Mouse (Mus musculus) thymus, adult 2 months (tissue): ENCODE results near the gene Gm10447.

Experiments
- CTCF ChIP-seq: fragments of 200-500 bp; IDR thresholded peaks from 2 replicates; pipeline ENCODE4 v1.5.1; 2012; ENCODE audit warnings: mild to moderate bottlenecking, control low read depth, low read length, moderate library complexity, borderline replicate concordance; ENCODE audit not compliant: control insufficient read depth, poor library complexity, insufficient read depth; ENCODE audit errors: extremely low read depth
- POLR2A ChIP-seq: fragments of 200-500 bp; IDR thresholded peaks from 2 replicates; pipeline ENCODE4 v1.6.1; 2012; ENCODE audit warnings: mild to moderate bottlenecking, low read length, control low read depth, moderate library complexity; ENCODE audit not compliant: control insufficient read depth, poor library complexity, insufficient read depth; ENCODE audit errors: extremely low read depth

DNA sequence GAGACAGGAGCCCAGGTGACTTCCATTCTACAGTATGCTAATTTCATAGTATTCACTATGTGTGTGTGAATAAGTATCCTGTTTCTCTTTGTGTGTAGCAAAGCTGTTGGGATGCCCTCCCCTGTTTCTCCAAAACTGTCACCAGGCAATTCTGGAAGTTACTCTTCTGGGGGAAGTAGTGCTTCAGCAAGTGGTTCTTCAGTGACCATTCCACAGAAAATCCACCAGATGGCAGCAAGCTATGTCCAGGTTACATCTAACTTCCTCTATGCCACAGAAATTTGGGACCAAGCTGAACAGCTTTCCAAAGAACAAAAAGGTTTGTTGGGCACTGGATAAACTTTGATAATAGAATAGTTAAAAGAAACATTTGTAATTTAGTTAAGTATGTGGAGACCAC is 45.2 kb downstream of the Gm10447 start:
- TF ChIP-seq CTCF, result no peak
- TF ChIP-seq POLR2A, result no peak
